Mouse (Mus musculus): Measurements from ENCODE around the gene Gm3182.
"Not testable (repeated sequence)": the region's sequence is repeated elsewhere in the genome, so short reads cannot be mapped to it uniquely, and the experiment has no call there.

The Gm3182 gene

GRCm38 (mm10) chr14:4481445-4481844, at the start of gene Gm3182:
Gene Gm3182 (plus strand): TSS chr14:4481745.
- not testable (repeated sequence) for DNase-seq (ENCODE audit: low spot score)

- peak; percentile 0 for DNase-seq (ENCODE audit: low spot score)
Observed at GRCm38 (mm10) chr14:4499425-4499824, 17.9 kb downstream of the Gm3182 start.

Data from yolk sac, embryonic 10.5 days (tissue).